Mouse (Mus musculus) intestine, embryonic 14.5 days (tissue): ENCODE measurements around the gene Slco2b1. TPM values are rescaled to one million over a fixed set of nuclear protein-coding genes. Genes with fewer than 3 reads are reported as not detected.
A peak's percentile ranks its signal among the peaks of the same experiment; 100 is the strongest.

Experiments used
- ATAC-seq: fragments of 200-750 bp; cut with Nextera tagmentation; replicated peaks from 2 replicates; pipeline ENCODE4 v1.8.0; 2017; ENCODE audit warnings: low read depth, moderate number of reproducible peaks, moderate TSS enrichment, moderate library complexity; ENCODE audit not compliant: low FRiP score, low TSS enrichment
- DNase-seq: peaks from one replicate; pipeline ENCODE4 v3.0.0-alpha.2; 2018; ENCODE audit warnings: low spot score
- H3K27ac ChIP-seq: fragments of 300-500 bp; sonication (generic); 2 replicates; pipeline ENCODE4 v1.5.1; 2014; ENCODE audit warnings: low read depth, mild to moderate bottlenecking, control low read depth
- H3K27me3 ChIP-seq: fragments of 300-500 bp; sonication (generic); replicated peaks from 2 replicates; pipeline ENCODE4 v1.6.1; 2014; ENCODE audit warnings: low read length, control low read depth; ENCODE audit not compliant: control insufficient read depth, insufficient read depth
- H3K36me3 ChIP-seq: fragments of 300-500 bp; sonication (generic); 2 replicates; pipeline ENCODE4 v1.6.1; 2014; ENCODE audit warnings: low read length, control low read depth; ENCODE audit not compliant: control insufficient read depth, insufficient read depth
- H3K4me1 ChIP-seq: fragments of 300-500 bp; sonication (generic); replicated peaks from 2 replicates; pipeline ENCODE4 v1.6.1; 2014; ENCODE audit warnings: low read length, control low read depth, mixed read lengths; ENCODE audit not compliant: control insufficient read depth, insufficient read depth
- H3K4me2 ChIP-seq: fragments of 300-500 bp; sonication (generic); 2 replicates; pipeline ENCODE4 v1.6.1; 2014; ENCODE audit warnings: low read length
- H3K4me3 ChIP-seq: fragments of 300-500 bp; sonication (generic); 2 replicates; pipeline ENCODE4 v1.5.1; 2014; ENCODE audit warnings: low read depth, low read length, control low read depth, mixed read lengths
- H3K9ac ChIP-seq: fragments of 300-500 bp; sonication (generic); 2 replicates; pipeline ENCODE4 v1.6.1; 2014; ENCODE audit warnings: mild to moderate bottlenecking, low read length
- H3K9me3 ChIP-seq: fragments of 300-500 bp; sonication (generic); 2 replicates; pipeline ENCODE4 v1.6.1; 2016; ENCODE audit warnings: low read length, control low read depth; ENCODE audit not compliant: control insufficient read depth
- WGBS: fragments of 180-500 bp; shearing (Covaris S2); extraction: QIAGEN DNeasy Blood & Tissue Kit; methylation state at CpG from one replicate; pipeline ENCODE4 v1.1.7; 2014; 5-methylcytosine and 5-hydroxymethylcytosine counted together
- polyA plus RNA-seq: library from polyadenylated mRNA; unstranded; fragments of >200 nt; fragmentation: Nextera tagmentation; extraction: Ambion mirVana; gene quantifications from 2 replicates; pipeline ENCODE4 v1.2.1, GENCODE M21; 2014

Slco2b1 gene
- polyA plus RNA-seq, 1 experiment from 2014 or later: 2.3 TPM

DNA sequence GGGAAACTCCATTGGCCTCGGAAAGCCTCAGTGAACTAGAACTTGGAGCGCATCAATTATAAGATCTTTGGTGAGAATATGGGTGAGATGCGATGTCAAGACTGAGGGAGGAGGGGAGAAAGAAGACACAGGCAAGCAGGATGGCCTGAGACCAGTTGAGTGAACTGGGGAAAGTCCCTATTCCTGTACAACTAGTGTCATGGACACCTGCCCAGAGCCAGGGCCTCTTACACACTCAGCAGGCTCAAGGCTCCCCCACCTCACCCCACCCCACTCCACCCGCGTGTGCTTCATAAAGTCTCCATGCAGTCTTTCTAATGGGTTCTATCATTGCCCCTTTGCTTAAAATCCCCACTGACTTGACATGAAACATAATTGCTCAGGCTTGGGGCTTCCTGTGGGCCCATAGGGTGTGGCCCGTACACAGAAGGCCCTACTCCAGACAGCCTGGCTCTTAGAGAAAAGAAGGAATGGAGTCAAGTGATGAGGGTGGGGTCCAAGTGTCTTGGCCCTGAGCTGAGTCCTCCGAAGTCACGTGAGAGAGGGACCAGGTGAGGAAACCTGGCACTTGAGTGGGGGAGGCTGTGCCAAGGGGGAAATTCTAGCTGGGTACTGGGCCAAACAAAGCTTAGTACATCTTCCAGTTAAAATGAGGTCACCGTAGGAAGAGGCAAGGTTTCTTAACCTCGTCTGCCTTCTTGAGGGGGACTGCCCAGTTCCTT lies 45.2 kb downstream of the Slco2b1 start:
- Histone ChIP-seq H3K9ac (no peak overlapping the region), H3K27ac (no peak overlapping the region), H3K36me3 (no peaks in the 10 kb centered on the region), H3K4me2 (no peak overlapping the region), H3K4me3 (no peak overlapping the region), H3K4me1 (peaks cover 9% of the 10 kb centered on the region; the same call in 1 of the 2 replicates), H3K9me3 (no peaks in the 10 kb centered on the region), H3K27me3 (no peaks in the 10 kb centered on the region)
- ATAC-seq (no peak), DNase-seq (no peak)
- 89% methylated on average over 10 of the region's 10 CpGs for WGBS

DNA sequence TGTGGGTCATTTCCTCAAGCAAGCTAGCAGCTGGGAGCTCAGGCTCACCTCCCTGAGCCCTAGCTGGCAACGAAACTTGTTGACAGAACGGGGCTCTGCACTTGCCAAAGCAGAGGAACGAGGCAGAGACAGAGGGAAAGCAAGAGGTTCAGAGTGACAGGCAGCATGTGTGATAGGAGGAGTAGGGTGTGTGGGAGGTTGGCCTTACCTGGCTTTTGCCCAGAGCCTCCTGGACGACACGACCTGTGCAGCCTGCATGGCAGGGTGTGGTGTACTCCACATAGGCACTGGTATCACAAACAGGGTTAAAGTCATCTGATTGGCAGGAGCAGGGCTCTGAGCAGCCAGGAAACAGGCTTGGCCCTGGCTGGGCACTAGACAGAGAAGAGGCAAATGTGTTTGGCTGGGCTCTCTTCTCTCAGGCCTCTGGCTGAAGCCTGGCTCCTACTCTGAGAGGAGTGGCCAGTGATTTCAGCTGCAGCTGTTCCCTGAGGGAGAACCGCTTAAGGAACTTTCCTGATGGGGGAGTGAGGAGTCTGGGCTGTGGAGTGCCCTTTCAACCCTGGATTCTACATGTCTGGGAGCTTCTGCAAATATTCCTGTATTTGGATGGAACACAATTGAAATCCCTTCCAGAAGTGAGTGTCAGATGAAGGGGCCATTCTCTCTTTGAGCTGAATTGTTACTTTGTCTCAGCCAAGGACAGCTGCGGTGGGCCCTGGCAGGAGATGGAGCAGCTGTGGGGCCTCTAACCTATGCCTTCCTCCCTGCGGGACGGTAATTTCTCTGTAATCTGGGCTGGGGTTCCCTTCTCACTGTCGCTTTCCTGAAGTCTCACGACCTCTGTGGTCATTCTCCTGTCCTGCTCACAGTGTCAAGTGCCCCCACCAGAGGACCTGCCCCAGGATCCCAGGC lies 46.3 kb downstream of the Slco2b1 start:
- DNase-seq: no peak

DNA sequence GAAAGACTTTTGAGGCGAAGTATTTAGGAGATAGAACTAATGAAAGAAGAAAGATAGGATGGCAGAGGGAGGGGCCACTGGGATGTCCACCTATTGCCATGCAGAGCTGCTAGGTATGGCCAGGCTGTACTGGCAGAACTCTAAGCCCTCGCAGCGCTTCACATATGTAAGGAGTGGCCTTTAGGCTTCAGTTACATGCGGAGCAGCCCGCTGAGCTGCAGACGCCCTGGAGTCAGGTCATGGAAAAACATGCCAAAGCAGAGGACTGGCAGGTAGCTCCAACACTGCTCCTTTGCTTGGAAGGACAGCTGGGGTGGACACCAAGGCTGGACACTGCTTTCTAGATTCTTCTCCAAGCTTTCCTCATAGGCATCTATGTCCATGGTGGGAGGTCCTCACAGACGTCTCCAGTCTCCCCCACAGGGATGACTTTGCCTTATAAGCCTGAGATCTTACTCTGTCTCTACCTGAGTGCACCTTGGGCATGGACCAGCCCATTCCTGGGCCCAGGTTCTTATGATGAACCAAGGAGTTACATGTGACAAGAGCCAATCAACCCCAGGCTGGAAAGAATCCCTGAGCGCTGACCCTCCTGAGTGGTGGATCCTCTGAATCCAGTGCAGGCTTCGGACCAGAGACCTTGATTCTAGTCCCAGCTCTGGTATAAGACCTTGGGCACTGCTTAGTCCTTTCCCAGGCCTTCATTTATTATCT lies 47.5 kb downstream of the Slco2b1 start:
- DNase-seq (no peak), ATAC-seq (no peak)
- Histone ChIP-seq H3K9ac (no peak overlapping the region), H3K27ac (no peak overlapping the region), H3K9me3 (no peaks in the 10 kb centered on the region), H3K27me3 (no peaks in the 10 kb centered on the region), H3K4me2 (no peak overlapping the region), H3K4me1 (peaks cover 9% of the 10 kb centered on the region; the same call in 1 of the 2 replicates), H3K36me3 (no peaks in the 10 kb centered on the region), H3K4me3 (no peak overlapping the region)
- 89% methylated on average over 9 of the region's 9 CpGs for WGBS

More for the DNA sequence above, 46.3 kb downstream of the Slco2b1 start:
- H3K27me3 ChIP-seq: no peaks in the 10 kb centered on the region
- no peaks in the 10 kb centered on the region for H3K9me3 ChIP-seq
- H3K4me3 ChIP-seq: no peak overlapping the region
- no peak overlapping the region for H3K9ac ChIP-seq
- H3K4me1 ChIP-seq: peaks cover 9% of the 10 kb centered on the region; the same call in 1 of the 2 replicates
- no peaks in the 10 kb centered on the region for H3K36me3 ChIP-seq
- ATAC-seq: peak; percentile 39; the same call in 1 of the 2 replicates
- WGBS: 36% methylated on average over 11 of the region's 11 CpGs
- no peak overlapping the region for H3K4me2 ChIP-seq
- no peak overlapping the region for H3K27ac ChIP-seq

DNA sequence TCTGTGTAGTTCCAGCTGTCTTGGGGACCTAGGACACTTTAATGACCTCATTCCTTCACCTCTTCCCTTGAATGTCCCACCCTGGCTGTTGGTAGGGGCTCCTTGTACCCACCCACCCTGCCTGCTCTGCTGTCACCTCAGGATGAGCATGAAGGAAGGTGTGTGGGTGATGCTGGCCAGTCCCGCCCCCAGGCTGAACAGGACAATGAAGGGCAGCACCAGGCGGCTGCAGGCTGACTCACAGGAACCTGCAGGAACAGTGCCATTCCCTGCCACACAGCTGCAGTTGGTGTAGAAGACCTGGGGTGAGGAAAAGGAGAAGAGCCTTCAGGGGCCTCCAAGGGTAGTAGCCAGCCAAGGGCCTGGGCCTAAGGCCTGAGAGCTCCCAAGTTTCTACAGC lies 48.8 kb downstream of the Slco2b1 start:
- H3K4me3 ChIP-seq: no peak overlapping the region
- 83% methylated on average over 2 of the region's 2 CpGs for WGBS
- ATAC-seq: no peak

DNA sequence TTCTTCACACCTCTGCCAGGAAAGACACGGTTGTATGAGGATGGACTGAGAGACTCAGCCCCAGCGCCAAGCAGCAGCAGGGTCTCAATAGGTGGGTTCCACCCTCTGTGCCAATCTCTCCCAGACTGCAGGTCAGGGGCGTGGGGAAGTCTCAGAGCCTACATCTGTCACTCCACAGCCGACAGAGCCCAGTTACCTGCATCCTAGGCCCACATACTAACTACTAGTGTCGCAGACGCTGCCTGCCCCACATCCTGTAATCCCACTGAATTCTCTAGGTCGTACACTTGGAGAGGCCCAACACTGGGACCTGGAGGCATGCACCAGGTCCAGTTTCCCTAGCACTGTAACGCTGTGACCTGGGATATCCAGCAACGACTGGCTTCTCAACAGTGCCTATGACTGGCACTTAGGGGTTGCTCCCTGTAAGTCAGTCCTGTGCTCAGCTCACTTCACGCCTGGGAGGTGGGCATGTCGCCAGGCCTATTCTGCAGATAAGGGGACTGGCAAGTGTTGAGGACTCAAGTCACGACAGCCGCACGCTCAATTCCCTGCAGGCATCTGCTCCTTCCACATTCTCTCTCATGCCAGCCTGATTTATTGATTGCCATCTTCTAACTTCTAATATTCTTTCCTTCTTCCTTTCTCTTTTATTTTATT lies 49.4 kb downstream of the Slco2b1 start:
- Histone ChIP-seq H3K4me3 (no peak overlapping the region), H3K4me1 (peaks cover 9% of the 10 kb centered on the region; the same call in 1 of the 2 replicates), H3K27me3 (no peaks in the 10 kb centered on the region), H3K9ac (no peak overlapping the region), H3K4me2 (no peak overlapping the region), H3K36me3 (no peaks in the 10 kb centered on the region), H3K9me3 (no peaks in the 10 kb centered on the region), H3K27ac (no peak overlapping the region)
- no peak for DNase-seq
- ATAC-seq: no peak
- 80% methylated on average over 14 of the region's 14 CpGs for WGBS

More for the DNA sequence above, 48.8 kb downstream of the Slco2b1 start:
- Histone ChIP-seq H3K36me3 (no peaks in the 10 kb centered on the region), H3K9ac (no peak overlapping the region), H3K27me3 (no peaks in the 10 kb centered on the region), H3K4me1 (peaks cover 9% of the 10 kb centered on the region; the same call in 1 of the 2 replicates), H3K4me2 (no peak overlapping the region), H3K27ac (no peak overlapping the region), H3K9me3 (no peaks in the 10 kb centered on the region)
- DNase-seq: no peak

DNA sequence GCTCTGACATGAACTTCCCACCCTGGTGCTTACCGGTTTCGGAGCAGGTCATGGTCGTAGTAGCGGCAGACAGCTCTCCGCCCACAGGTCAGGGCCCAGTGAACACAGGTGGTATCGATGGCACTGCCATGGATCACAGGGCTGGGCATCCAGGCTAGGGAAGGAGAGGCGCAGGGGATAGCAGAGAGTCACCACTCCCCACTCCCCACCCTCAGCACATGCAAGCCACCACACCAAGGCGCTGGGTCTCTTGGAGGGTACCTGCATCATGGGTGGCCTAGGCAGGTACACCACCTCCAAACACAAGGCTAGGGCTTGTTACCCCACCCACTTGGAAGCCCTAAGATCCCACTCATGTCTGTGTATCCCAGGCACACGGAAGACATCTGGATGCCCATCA lies 50.1 kb downstream of the Slco2b1 start:
- Histone ChIP-seq H3K4me2 (no peak overlapping the region), H3K4me3 (no peak overlapping the region), H3K9me3 (no peaks in the 10 kb centered on the region), H3K27me3 (no peaks in the 10 kb centered on the region), H3K27ac (no peak overlapping the region), H3K4me1 (peaks cover 9% of the 10 kb centered on the region; the same call in 1 of the 2 replicates), H3K9ac (no peak overlapping the region), H3K36me3 (no peaks in the 10 kb centered on the region)
- ATAC-seq (no peak), DNase-seq (no peak)
- 87% methylated on average over 9 of the region's 9 CpGs for WGBS

DNA sequence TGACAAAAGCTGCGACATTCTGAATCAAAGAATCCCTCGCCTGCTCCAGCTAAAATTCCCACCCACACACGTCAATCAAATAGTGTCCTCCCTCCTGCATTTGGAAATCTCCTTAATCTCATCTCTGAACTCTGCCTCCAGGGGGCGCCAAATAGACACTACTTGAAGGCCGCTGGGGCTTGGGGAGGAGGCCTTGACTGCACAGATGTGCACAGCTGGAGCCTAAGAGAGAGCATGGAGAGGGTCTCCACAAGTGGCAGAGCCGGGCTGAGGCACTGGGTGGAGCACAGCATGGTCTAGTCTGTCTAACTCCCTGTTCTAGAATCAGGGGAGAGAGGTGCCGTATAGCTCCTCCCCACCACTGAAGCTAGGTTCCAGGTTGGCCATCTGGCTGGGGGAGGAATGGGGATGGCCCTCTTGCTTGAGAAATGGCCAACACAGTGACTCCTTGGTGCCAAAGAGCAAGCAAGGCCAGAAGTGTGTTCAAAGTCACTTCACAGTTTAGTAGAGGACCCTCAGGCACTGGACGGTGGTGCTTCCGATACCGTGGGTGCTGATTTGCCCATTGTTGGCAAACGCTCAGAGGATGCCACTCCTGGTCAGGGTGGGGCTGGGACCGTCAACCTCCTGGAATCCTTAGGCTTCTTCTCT lies 51.6 kb downstream of the Slco2b1 start:
- Histone ChIP-seq H3K4me1 (no peaks in the 10 kb centered on the region), H3K27me3 (no peaks in the 10 kb centered on the region), H3K27ac (no peak overlapping the region), H3K9ac (no peak overlapping the region), H3K36me3 (no peaks in the 10 kb centered on the region), H3K4me3 (no peak overlapping the region), H3K9me3 (no peaks in the 10 kb centered on the region), H3K4me2 (no peak overlapping the region)
- DNase-seq (peak; percentile 96), ATAC-seq (peak; percentile 75; the same call in 1 of the 2 replicates)
- 44% methylated on average over 12 of the region's 12 CpGs for WGBS
